Mouse (Mus musculus): ENCODE results near the gene Zc3h7a.

- no peak for TF ChIP-seq CTCF (IDR thresholded peaks at IDR 0.05; ENCODE audit: low read depth)
- TF ChIP-seq EP300 (IDR thresholded peaks at IDR 0.05; ENCODE audit: low read depth) = no peak
Measured at GRCm38 (mm10) chr16:11176884-11177244, 671 bp upstream of the Zc3h7a start.
